Comparison of ENCODE assay signal across 9 mouse cellular contexts in the genomic region with DNA sequence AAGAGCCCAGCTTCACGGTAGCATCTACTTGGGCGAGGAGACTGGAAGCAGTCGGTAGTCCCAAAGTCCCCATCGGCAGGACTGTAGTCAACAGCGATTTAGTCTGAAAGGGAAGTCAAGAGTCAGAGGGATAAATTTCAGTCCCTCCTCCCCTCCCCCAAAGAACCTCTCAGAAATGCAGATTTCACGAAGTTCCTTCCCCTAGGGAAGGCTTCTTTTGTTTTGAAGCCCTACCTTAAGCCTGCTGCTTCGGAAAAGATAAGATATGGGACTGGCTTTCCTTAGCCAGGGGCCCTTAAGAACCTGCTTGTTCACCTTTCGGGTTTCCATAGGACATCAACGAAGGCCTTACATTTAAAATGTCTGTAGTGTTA. TPM values are rescaled to one million over a fixed set of nuclear protein-coding genes. Genes with fewer than 3 reads are reported as not detected.
DNase-seq lines count a peak whose midpoint lies in the region; ATAC-seq lines count a peak whose summit lies in the region.
"Had no signal": no experiment of that assay in that cellular context is flagged by ENCODE, and none has a peak within 500 bp of the region (broad histone marks: within the 10 kb centered on the region; RNA-seq: fewer than 3 reads in every experiment).

No protein-coding gene starts in this region.

- H3K4me1 ChIP-seq in heart, embryonic 12.5 days (replicated peaks), result peaks cover 8% of the 10 kb centered on the region; the same call in 1 of the 2 replicates
- peaks cover 12% of the 10 kb centered on the region; the same call in 1 of the 2 replicates for H3K4me1 ChIP-seq in hindbrain, embryonic 12.5 days
- peaks cover 23% of the 10 kb centered on the region for H3K4me1 ChIP-seq in midbrain, embryonic 10.5 days

- 12% methylated on average over 9 of the region's 9 CpGs for WGBS in heart, embryonic 12.5 days
- 15% methylated on average over 9 of the region's 9 CpGs for WGBS in hindbrain, embryonic 12.5 days
- 9% methylated on average over 9 of the region's 9 CpGs for WGBS in midbrain, embryonic 10.5 days

- intact Hi-C loops in heart, postnatal 25 days (cut with DNase I), result no loop called here

- no peak for DNase-seq in heart, postnatal 25 days (ENCODE audit: low spot score)
- DNase-seq in MEL-GATA-1-ER (ENCODE audit: extremely low read depth, low read depth) (peak; percentile 68), MN1 (ENCODE audit: low spot score) (no peak)
- no peak for DNase-seq in midbrain, embryonic 10.5 days (ENCODE audit: low spot score)
- no peak for DNase-seq in lung, adult 18-20 months
- DNase-seq: cerebellum, postnatal 14 days had no signal

- peak overlapping the region; percentile 83; the same call in 1 of the 2 replicates for H3K9ac ChIP-seq in heart, embryonic 12.5 days
- H3K9ac ChIP-seq in hindbrain, embryonic 12.5 days, result no peak overlapping the region

- ATAC-seq in heart, embryonic 12.5 days (ENCODE audit: insufficient number of reproducible peaks, low FRiP score), result no peak
- ATAC-seq in hindbrain, embryonic 12.5 days (ENCODE audit: low FRiP score), result no peak
- ATAC-seq in erythroid progenitor cell, adult 5-6 weeks (replicated peaks; ENCODE audit: low FRiP score, poor library complexity, severe bottlenecking), result no peak

- H3K4me3 ChIP-seq in heart, embryonic 12.5 days, result peak overlapping the region; percentile 67
- peak overlapping the region; percentile 83 for H3K4me3 ChIP-seq in hindbrain, embryonic 12.5 days
- peak overlapping the region; percentile 89 for H3K4me3 ChIP-seq in midbrain, embryonic 10.5 days

- H3K27ac ChIP-seq in heart, embryonic 12.5 days (ENCODE audit: poor library complexity, severe bottlenecking), result no peak overlapping the region
- no peak overlapping the region for H3K27ac ChIP-seq in hindbrain, embryonic 12.5 days
- H3K27ac ChIP-seq in midbrain, embryonic 10.5 days (replicated peaks), result peak overlapping the region; percentile 81; the same call in 1 of the 2 replicates

- H3K36me3 ChIP-seq in heart, embryonic 12.5 days, result no peaks in the 10 kb centered on the region
- H3K36me3 ChIP-seq in hindbrain, embryonic 12.5 days, result no peaks in the 10 kb centered on the region
- no peaks in the 10 kb centered on the region for H3K36me3 ChIP-seq in midbrain, embryonic 10.5 days

- H3K27me3 ChIP-seq in heart, embryonic 12.5 days (replicated peaks), result 0 out of 2 replicates have a peak, but pooled peaks cover 3% of the 10 kb centered on the region
- H3K27me3 ChIP-seq in hindbrain, embryonic 12.5 days, result peaks cover 28% of the 10 kb centered on the region
- peaks cover 39% of the 10 kb centered on the region for H3K27me3 ChIP-seq in midbrain, embryonic 10.5 days (ENCODE audit: low read depth, poor library complexity, severe bottlenecking)

- H3K4me2 ChIP-seq in heart, embryonic 12.5 days, result peak overlapping the region; percentile 96
- peak overlapping the region; percentile 99 for H3K4me2 ChIP-seq in hindbrain, embryonic 12.5 days (replicated peaks)

- no peaks in the 10 kb centered on the region for H3K9me3 ChIP-seq in heart, embryonic 12.5 days (replicated peaks)
- H3K9me3 ChIP-seq in hindbrain, embryonic 12.5 days (replicated peaks), result no peaks in the 10 kb centered on the region
- H3K9me3 ChIP-seq in midbrain, embryonic 10.5 days (replicated peaks), result no peaks in the 10 kb centered on the region

RNA-seq across cellular contexts. Expression of gene Cdc14b, which starts 0.7 kb away (rescaled TPM):
- polyA plus RNA-seq in heart, embryonic 12.5 days (2016; fragmentation: Nextera tagmentation; extraction: Ambion mirVana), result 21.7 and 22.1 TPM in 2 replicates
- total RNA-seq in heart, postnatal 25 days (2021), result 1 to 10 TPM; 7.0 to 9.0 TPM
- polyA plus RNA-seq in hindbrain, embryonic 12.5 days (2016; fragmentation: Nextera tagmentation; extraction: Ambion mirVana), result 10.2 and 12.5 TPM in 2 replicates
- polyA plus RNA-seq in midbrain, embryonic 10.5 days (2016; fragmentation: Nextera tagmentation; extraction: Ambion mirVana), result 9.5 and 12.6 TPM in 2 replicates
- 0.42 and 0.72 TPM in 2 replicates for total RNA-seq in erythroid progenitor cell, adult 5-6 weeks (2015; ENCODE audit: low replicate concordance)
- 2.7 TPM in 1 of 2 replicates, not detected in the other for total RNA-seq in erythroid progenitor cell, adult 5-6 weeks (2017; ENCODE audit: low replicate concordance)

RNA-seq across cellular contexts. Expression of gene Aaed1, which starts 36.8 kb away (rescaled TPM):
- polyA plus RNA-seq in heart, embryonic 12.5 days (2016; fragmentation: Nextera tagmentation; extraction: Ambion mirVana), result 89.0 and 93.6 TPM in 2 replicates
- total RNA-seq in heart, postnatal 25 days (2021), result 10 to 100 TPM; 56.6 to 60.1 TPM
- 21.0 and 25.9 TPM in 2 replicates for polyA plus RNA-seq in hindbrain, embryonic 12.5 days (2016; fragmentation: Nextera tagmentation; extraction: Ambion mirVana)
- polyA plus RNA-seq in midbrain, embryonic 10.5 days (2016; fragmentation: Nextera tagmentation; extraction: Ambion mirVana), result 22.9 and 25.3 TPM in 2 replicates
- total RNA-seq in erythroid progenitor cell, adult 5-6 weeks (2015; ENCODE audit: low replicate concordance), result 4.2 and 11.9 TPM in 2 replicates
- total RNA-seq in erythroid progenitor cell, adult 5-6 weeks (2017; ENCODE audit: low replicate concordance), result 6.2 and 10.5 TPM in 2 replicates
